Mouse (Mus musculus) retina, adult 2 months (tissue): ENCODE results near the gene Alg9.

Experiments
- DNase-seq: peaks from one replicate; pipeline ENCODE4 v3.0.0-alpha.2; 2012; ENCODE audit warnings: low read depth, low spot score

The Alg9 gene

GRCm38 (mm10) chr9:50850713-50851112 is 75.9 kb downstream of the Alg9 start:
- DNase-seq = no peak

GRCm38 (mm10) chr9:50852634-50853349 is 78.0 kb downstream of the Alg9 start:
- DNase-seq = no peak

- no peak for DNase-seq
Observed at GRCm38 (mm10) chr9:50854376-50854775, 79.6 kb downstream of the Alg9 start.

GRCm38 (mm10) chr9:50855133-50855766 is 80.4 kb downstream of the Alg9 start:
- no peak for DNase-seq

- DNase-seq = no peak
Observed at GRCm38 (mm10) chr9:50855780-50856179, 81.0 kb downstream of the Alg9 start.

- DNase-seq = peak; percentile 60
Observed at GRCm38 (mm10) chr9:50856341-50857081, 81.7 kb downstream of the Alg9 start.

GRCm38 (mm10) chr9:50857082-50857641 is 82.3 kb downstream of the Alg9 start:
- DNase-seq = no peak

GRCm38 (mm10) chr9:50858681-50859080 is 83.9 kb downstream of the Alg9 start:
- DNase-seq = no peak

GRCm38 (mm10) chr9:50861119-50861839 is 86.5 kb downstream of the Alg9 start:
- no peak for DNase-seq

- no peak for DNase-seq
Observed at GRCm38 (mm10) chr9:50863824-50864223, 89.0 kb downstream of the Alg9 start.

GRCm38 (mm10) chr9:50864877-50865276 is 90.1 kb downstream of the Alg9 start:
- DNase-seq = no peak

- DNase-seq = no peak
Observed at GRCm38 (mm10) chr9:50865803-50866202, 91.0 kb downstream of the Alg9 start.

GRCm38 (mm10) chr9:50867015-50867414 is 92.2 kb downstream of the Alg9 start:
- no peak for DNase-seq

GRCm38 (mm10) chr9:50868182-50868581 is 93.4 kb downstream of the Alg9 start:
- DNase-seq = no peak

GRCm38 (mm10) chr9:50873210-50873609 is 98.4 kb downstream of the Alg9 start:
- no peak for DNase-seq

GRCm38 (mm10) chr9:50874031-50874430 is 99.2 kb downstream of the Alg9 start:
- DNase-seq = no peak

GRCm38 (mm10) chr9:50875470-50875869 is 100.7 kb downstream of the Alg9 start:
- DNase-seq = no peak

- no peak for DNase-seq
Observed at GRCm38 (mm10) chr9:50876287-50876686, 101.5 kb downstream of the Alg9 start.

GRCm38 (mm10) chr9:50877431-50877830 is 102.6 kb downstream of the Alg9 start:
- DNase-seq = no peak

GRCm38 (mm10) chr9:50882183-50882582 is 107.4 kb downstream of the Alg9 start:
- DNase-seq = no peak

- no peak for DNase-seq
Observed at GRCm38 (mm10) chr9:50884093-50884492, 109.3 kb downstream of the Alg9 start.
